Mouse (Mus musculus) large intestine, adult 2 months (tissue): ENCODE results near the gene Dusp11. TPM values are rescaled to one million over a fixed set of nuclear protein-coding genes. Genes with fewer than 3 reads are reported as not detected.
A peak's percentile ranks its signal among the peaks of the same experiment; 100 is the strongest.
"Not testable (repeated sequence)": the region's sequence is repeated elsewhere in the genome, so short reads cannot be mapped to it uniquely, and the experiment has no call there.

Experiments used
- DNase-seq: peaks from one replicate; pipeline ENCODE4 v3.0.0-alpha.2; 2012; ENCODE audit warnings: low read depth, low spot score
- WGBS: fragments of 180-500 bp; shearing (Covaris S2); methylation state at CpG from one replicate; pipeline ENCODE4 v1.1.7; 2018; 5-methylcytosine and 5-hydroxymethylcytosine counted together
- polyA plus RNA-seq: library from polyadenylated mRNA; depleted of rRNA; stranded (reverse); fragments of >200 nt; gene quantifications from 2 replicates; pipeline ENCODE4 v1.2.3, GENCODE M21; 2012; rRNA removed

Gene Dusp11
- 16.7 and 30.3 TPM in 2 replicates for polyA plus RNA-seq

- peak; percentile 72 for DNase-seq
- under 1% methylated on average over 70 of the region's 70 CpGs for WGBS
These were observed at the start of gene Dusp11 for GRCm38 (mm10) chr6:85961101-85962091. TSS of gene Dusp11 (minus strand) at chr6:85961667.

- 40% methylated on average over 4 of the region's 4 CpGs for WGBS
- peak; percentile 28 for DNase-seq
These were observed 48.5 kb upstream of the Dusp11 start for GRCm38 (mm10) chr6:86009980-86010379.

GRCm38 (mm10) chr6:86004271-86005148 lies 43.0 kb upstream of the Dusp11 start:
- WGBS = 11% methylated on average over 18 of the region's 18 CpGs
- DNase-seq = peak; percentile 37

GRCm38 (mm10) chr6:86003405-86003925 lies 42.0 kb upstream of the Dusp11 start:
- DNase-seq = no peak
- 78% methylated on average over 18 of the region's 18 CpGs for WGBS

GRCm38 (mm10) chr6:85990774-85991173 lies 29.3 kb upstream of the Dusp11 start:
- DNase-seq = not testable (repeated sequence)
- WGBS = 80% methylated on average over 5 of the region's 5 CpGs

- not testable (repeated sequence) for DNase-seq
- WGBS = 74% methylated on average over 5 of the region's 5 CpGs
These were observed 28.1 kb upstream of the Dusp11 start for GRCm38 (mm10) chr6:85989570-85989969.

- 79% methylated on average over 8 of the region's 8 CpGs for WGBS
- no peak for DNase-seq
These were observed 22.9 kb upstream of the Dusp11 start for GRCm38 (mm10) chr6:85984351-85984750.

- not testable (repeated sequence) for DNase-seq
- WGBS = 78% methylated on average over 4 of the region's 4 CpGs
These were observed 17.3 kb upstream of the Dusp11 start for GRCm38 (mm10) chr6:85978736-85979135.

GRCm38 (mm10) chr6:85976242-85976641 lies 14.8 kb upstream of the Dusp11 start:
- DNase-seq = no peak
- WGBS = 74% methylated on average over 5 of the region's 5 CpGs

GRCm38 (mm10) chr6:85975761-85976160 lies 14.3 kb upstream of the Dusp11 start:
- no peak for DNase-seq

GRCm38 (mm10) chr6:85974941-85975617 lies 13.6 kb upstream of the Dusp11 start:
- 76% methylated on average over 10 of the region's 10 CpGs for WGBS
- no peak for DNase-seq

More at GRCm38 (mm10) chr6:85975761-85976160, 14.3 kb upstream of the Dusp11 start:
- 72% methylated on average over 1 of the region's 1 CpGs for WGBS

- DNase-seq = no peak
- WGBS = 54% methylated on average over 3 of the region's 3 CpGs
These were observed 11.9 kb upstream of the Dusp11 start for GRCm38 (mm10) chr6:85973336-85973735.

- 54% methylated on average over 3 of the region's 3 CpGs for WGBS
- no peak for DNase-seq
These were observed 11.2 kb upstream of the Dusp11 start for GRCm38 (mm10) chr6:85972699-85973098.

- WGBS = 47% methylated on average over 2 of the region's 2 CpGs
- no peak for DNase-seq
These were observed 8.4 kb upstream of the Dusp11 start for GRCm38 (mm10) chr6:85969889-85970288.

GRCm38 (mm10) chr6:85966686-85967085 lies 5.2 kb upstream of the Dusp11 start:
- WGBS = 81% methylated on average over 4 of the region's 4 CpGs
- no peak for DNase-seq

GRCm38 (mm10) chr6:85966081-85966480 lies 4.6 kb upstream of the Dusp11 start:
- 18% methylated on average over 6 of the region's 6 CpGs for WGBS

GRCm38 (mm10) chr6:85957581-85957980 lies 3.9 kb downstream of the Dusp11 start:
- no peak for DNase-seq
- 77% methylated on average over 3 of the region's 3 CpGs for WGBS

More at GRCm38 (mm10) chr6:85966081-85966480, 4.6 kb upstream of the Dusp11 start:
- not testable (repeated sequence) for DNase-seq

- no peak for DNase-seq
- WGBS = 84% methylated on average over 6 of the region's 6 CpGs
These were observed 12.9 kb downstream of the Dusp11 start for GRCm38 (mm10) chr6:85948549-85948948.

GRCm38 (mm10) chr6:85942469-85942868 lies 19.0 kb downstream of the Dusp11 start:
- no peak for DNase-seq
- 97% methylated on average over 3 of the region's 3 CpGs for WGBS
